Mouse (Mus musculus): ENCODE data around the gene P4ha1. TPM values are rescaled to one million over a fixed set of nuclear protein-coding genes. Genes with fewer than 3 reads are reported as not detected.

The P4ha1 gene
- polyA plus RNA-seq (2015; fragmentation: Nextera tagmentation; extraction: Ambion mirVana) = 57.9 and 58.8 TPM in 2 replicates

DNA sequence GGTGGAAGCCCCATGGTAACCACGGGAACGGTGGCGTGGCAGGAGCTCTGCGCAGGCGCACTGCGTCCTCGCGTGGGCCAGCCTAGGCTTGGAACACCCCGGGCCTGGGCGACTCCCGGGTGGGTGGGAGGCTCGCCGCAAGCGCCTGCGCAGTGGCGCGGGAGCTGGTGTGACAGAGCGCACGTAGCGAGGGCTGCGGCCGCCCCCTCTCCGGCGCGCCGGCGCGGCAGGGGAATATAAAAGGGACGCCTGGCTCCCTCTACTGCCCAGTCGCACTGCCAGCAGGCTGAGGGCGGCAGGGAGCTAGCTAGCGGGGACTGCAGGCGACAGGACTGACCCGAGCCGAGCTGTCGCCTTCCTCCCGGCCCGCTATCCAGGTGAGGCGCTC lies at the start of gene P4ha1:
Gene P4ha1 (plus strand): TSS at position 197 of the 388 bp plus-strand sequence.
- H3K9ac ChIP-seq (ENCODE audit: low read length) = peak within 1 kb of the TSS; percentile 86
- no peaks in the 10 kb centered on the region for H3K36me3 ChIP-seq (ENCODE audit: control insufficient read depth, insufficient read depth)
- peak; percentile 99 for ATAC-seq (replicated peaks; ENCODE audit: extremely low read depth, insufficient read depth, low FRiP score)
- H3K4me1 ChIP-seq (ENCODE audit: control insufficient read depth, insufficient read depth, low read length) = peaks cover 23% of the 10 kb centered on the region
- under 1% methylated on average over 39 of the region's 39 CpGs for WGBS
- H3K4me3 ChIP-seq (ENCODE audit: low read length) = peak within 1 kb of the TSS; percentile 82
- H3K27ac ChIP-seq (ENCODE audit: low read length) = peak within 1 kb of the TSS; percentile 96
- H3K27me3 ChIP-seq (ENCODE audit: control insufficient read depth, insufficient read depth, low read length) = no peaks in the 10 kb centered on the region
- H3K9me3 ChIP-seq (replicated peaks; ENCODE audit: control insufficient read depth, low read length) = no peaks in the 10 kb centered on the region
- peak within 1 kb of the TSS; percentile 68 for H3K4me2 ChIP-seq (ENCODE audit: low read depth, low read length)

DNA sequence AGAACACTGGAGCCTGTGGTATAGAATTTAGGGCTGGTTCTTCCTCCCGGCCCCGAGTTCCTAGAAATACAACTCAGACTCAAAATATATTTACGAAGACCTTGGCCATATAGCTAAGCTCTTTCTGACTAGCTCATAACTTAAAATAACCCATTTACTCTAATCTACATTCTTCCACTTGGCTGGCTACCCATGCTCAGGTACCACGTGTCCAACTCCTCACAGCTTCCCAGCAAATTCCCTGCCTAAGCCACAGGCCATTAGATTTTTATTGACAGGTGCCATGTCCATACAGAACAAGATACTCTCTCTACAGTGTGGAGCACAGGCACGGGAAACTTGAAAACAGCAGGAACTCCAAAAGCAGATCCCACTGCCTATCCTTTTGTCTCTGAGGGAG lies 47.4 kb upstream of the P4ha1 start:
- ATAC-seq (replicated peaks; ENCODE audit: extremely low read depth, insufficient read depth, low FRiP score) = no peak
- Histone ChIP-seq H3K4me1 (ENCODE audit: control insufficient read depth, insufficient read depth, low read length) (peaks cover 10% of the 10 kb centered on the region; the same call in 1 of the 2 replicates), H3K36me3 (ENCODE audit: control insufficient read depth, insufficient read depth) (no peaks in the 10 kb centered on the region), H3K9me3 (replicated peaks; ENCODE audit: control insufficient read depth, low read length) (no peaks in the 10 kb centered on the region), H3K27me3 (ENCODE audit: control insufficient read depth, insufficient read depth, low read length) (no peaks in the 10 kb centered on the region), H3K4me2 (ENCODE audit: low read depth, low read length) (no peak overlapping the region), H3K9ac (ENCODE audit: low read length) (no peak overlapping the region), H3K4me3 (ENCODE audit: low read length) (no peak overlapping the region), H3K27ac (ENCODE audit: low read length) (0 out of 2 replicates have a peak overlapping the region, but pooled peaks have one; percentile 35)
- 61% methylated on average over 5 of the region's 5 CpGs for WGBS

GRCm38 (mm10) chr10:59277116-59277515 lies 46.0 kb upstream of the P4ha1 start:
- Histone ChIP-seq H3K9me3 (replicated peaks; ENCODE audit: control insufficient read depth, low read length) (no peaks in the 10 kb centered on the region), H3K4me1 (ENCODE audit: control insufficient read depth, insufficient read depth, low read length) (peaks cover 10% of the 10 kb centered on the region; the same call in 1 of the 2 replicates), H3K9ac (ENCODE audit: low read length) (no peak overlapping the region), H3K36me3 (ENCODE audit: control insufficient read depth, insufficient read depth) (no peaks in the 10 kb centered on the region), H3K27ac (ENCODE audit: low read length) (no peak overlapping the region), H3K4me2 (ENCODE audit: low read depth, low read length) (no peak overlapping the region), H3K27me3 (ENCODE audit: control insufficient read depth, insufficient read depth, low read length) (no peaks in the 10 kb centered on the region), H3K4me3 (ENCODE audit: low read length) (no peak overlapping the region)
- ATAC-seq (replicated peaks; ENCODE audit: extremely low read depth, insufficient read depth, low FRiP score) = no peak
- 47% methylated on average over 10 of the region's 10 CpGs for WGBS

GRCm38 (mm10) chr10:59277729-59278475 lies 45.2 kb upstream of the P4ha1 start:
- H3K4me3 ChIP-seq (ENCODE audit: low read length) = no peak overlapping the region
- WGBS = 58% methylated on average over 5 of the region's 5 CpGs

DNA sequence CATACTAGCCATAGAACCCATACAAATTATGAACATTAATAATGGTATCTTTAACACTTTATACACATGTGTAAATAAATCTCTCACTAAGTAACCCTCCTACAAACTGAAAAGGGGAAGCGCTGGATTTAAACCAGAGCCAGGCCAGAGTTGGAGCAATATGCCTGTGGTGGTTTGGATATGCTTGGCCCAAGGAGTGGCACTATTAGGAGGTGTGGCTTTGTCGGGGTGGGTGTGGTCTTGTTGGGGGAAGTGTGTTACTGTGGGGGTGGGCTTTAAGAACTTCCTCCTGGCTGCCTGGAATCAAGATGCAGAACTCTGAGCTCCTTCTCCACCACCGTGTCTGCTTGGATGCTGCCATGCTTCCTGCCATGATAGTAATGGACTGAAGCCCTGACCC lies 39.9 kb upstream of the P4ha1 start:
- Histone ChIP-seq H3K4me2 (ENCODE audit: low read depth, low read length) (no peak overlapping the region), H3K27ac (ENCODE audit: low read length) (no peak overlapping the region), H3K4me3 (ENCODE audit: low read length) (no peak overlapping the region), H3K27me3 (ENCODE audit: control insufficient read depth, insufficient read depth, low read length) (no peaks in the 10 kb centered on the region), H3K9ac (ENCODE audit: low read length) (no peak overlapping the region), H3K36me3 (ENCODE audit: control insufficient read depth, insufficient read depth) (no peaks in the 10 kb centered on the region), H3K4me1 (ENCODE audit: control insufficient read depth, insufficient read depth, low read length) (no peaks in the 10 kb centered on the region), H3K9me3 (replicated peaks; ENCODE audit: control insufficient read depth, low read length) (no peaks in the 10 kb centered on the region)
- ATAC-seq (replicated peaks; ENCODE audit: extremely low read depth, insufficient read depth, low FRiP score) = no peak
- WGBS = 76% methylated on average over 3 of the region's 3 CpGs

More at GRCm38 (mm10) chr10:59277729-59278475, 45.2 kb upstream of the P4ha1 start:
- Histone ChIP-seq H3K36me3 (ENCODE audit: control insufficient read depth, insufficient read depth) (no peaks in the 10 kb centered on the region), H3K27me3 (ENCODE audit: control insufficient read depth, insufficient read depth, low read length) (no peaks in the 10 kb centered on the region), H3K27ac (ENCODE audit: low read length) (no peak overlapping the region), H3K9ac (ENCODE audit: low read length) (no peak overlapping the region), H3K4me2 (ENCODE audit: low read depth, low read length) (no peak overlapping the region), H3K4me1 (ENCODE audit: control insufficient read depth, insufficient read depth, low read length) (peaks cover 10% of the 10 kb centered on the region; the same call in 1 of the 2 replicates), H3K9me3 (replicated peaks; ENCODE audit: control insufficient read depth, low read length) (no peaks in the 10 kb centered on the region)
- ATAC-seq (replicated peaks; ENCODE audit: extremely low read depth, insufficient read depth, low FRiP score) = no peak

GRCm38 (mm10) chr10:59283749-59284148 lies 39.3 kb upstream of the P4ha1 start:
- ATAC-seq (replicated peaks; ENCODE audit: extremely low read depth, insufficient read depth, low FRiP score) = no peak
- no peak overlapping the region for H3K9ac ChIP-seq (ENCODE audit: low read length)
- no peak overlapping the region for H3K27ac ChIP-seq (ENCODE audit: low read length)
- H3K4me3 ChIP-seq (ENCODE audit: low read length) = no peak overlapping the region
- H3K36me3 ChIP-seq (ENCODE audit: control insufficient read depth, insufficient read depth) = no peaks in the 10 kb centered on the region
- H3K9me3 ChIP-seq (replicated peaks; ENCODE audit: control insufficient read depth, low read length) = no peaks in the 10 kb centered on the region
- no peaks in the 10 kb centered on the region for H3K27me3 ChIP-seq (ENCODE audit: control insufficient read depth, insufficient read depth, low read length)
- WGBS = 76% methylated on average over 1 of the region's 1 CpGs
- H3K4me1 ChIP-seq (ENCODE audit: control insufficient read depth, insufficient read depth, low read length) = no peaks in the 10 kb centered on the region
- H3K4me2 ChIP-seq (ENCODE audit: low read depth, low read length) = no peak overlapping the region

DNA sequence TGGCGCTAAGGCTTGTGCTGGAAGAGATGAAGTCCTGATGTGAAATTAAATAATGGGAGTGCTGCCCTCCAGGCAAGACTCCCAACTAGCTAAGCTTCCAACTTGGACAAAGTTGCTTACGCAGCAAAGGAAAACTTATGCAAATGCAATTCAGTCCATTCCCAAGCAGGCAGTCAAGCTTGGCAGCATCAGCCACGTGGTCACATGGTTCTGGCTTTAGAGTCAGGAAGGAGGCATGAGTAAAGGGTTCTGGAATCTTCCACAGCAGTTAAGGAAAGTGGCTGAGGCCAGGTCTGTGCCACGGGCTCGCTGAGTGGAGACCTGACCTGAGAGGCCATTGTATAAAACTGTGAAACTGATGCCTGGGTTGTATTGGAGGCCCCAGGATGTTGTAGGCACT lies 37.6 kb upstream of the P4ha1 start:
- 65% methylated on average over 5 of the region's 5 CpGs for WGBS
- no peaks in the 10 kb centered on the region for H3K9me3 ChIP-seq (replicated peaks; ENCODE audit: control insufficient read depth, low read length)
- no peaks in the 10 kb centered on the region for H3K27me3 ChIP-seq (ENCODE audit: control insufficient read depth, insufficient read depth, low read length)
- no peaks in the 10 kb centered on the region for H3K36me3 ChIP-seq (ENCODE audit: control insufficient read depth, insufficient read depth)
- H3K27ac ChIP-seq (ENCODE audit: low read length) = no peak overlapping the region
- no peak overlapping the region for H3K4me3 ChIP-seq (ENCODE audit: low read length)
- ATAC-seq (replicated peaks; ENCODE audit: extremely low read depth, insufficient read depth, low FRiP score) = no peak
- H3K9ac ChIP-seq (ENCODE audit: low read length) = no peak overlapping the region
- no peak overlapping the region for H3K4me2 ChIP-seq (ENCODE audit: low read depth, low read length)
- no peaks in the 10 kb centered on the region for H3K4me1 ChIP-seq (ENCODE audit: control insufficient read depth, insufficient read depth, low read length)

- WGBS = 34% methylated on average over 2 of the region's 2 CpGs
- H3K9me3 ChIP-seq (replicated peaks; ENCODE audit: control insufficient read depth, low read length) = no peaks in the 10 kb centered on the region
- ATAC-seq (replicated peaks; ENCODE audit: extremely low read depth, insufficient read depth, low FRiP score) = no peak
- no peak overlapping the region for H3K4me3 ChIP-seq (ENCODE audit: low read length)
- H3K4me2 ChIP-seq (ENCODE audit: low read depth, low read length) = no peak overlapping the region
- H3K4me1 ChIP-seq (ENCODE audit: control insufficient read depth, insufficient read depth, low read length) = no peaks in the 10 kb centered on the region
- H3K27ac ChIP-seq (ENCODE audit: low read length) = no peak overlapping the region
- no peaks in the 10 kb centered on the region for H3K36me3 ChIP-seq (ENCODE audit: control insufficient read depth, insufficient read depth)
- H3K27me3 ChIP-seq (ENCODE audit: control insufficient read depth, insufficient read depth, low read length) = no peaks in the 10 kb centered on the region
- no peak overlapping the region for H3K9ac ChIP-seq (ENCODE audit: low read length)
These were observed 35.8 kb upstream of the P4ha1 start for GRCm38 (mm10) chr10:59287251-59287650.

- no peaks in the 10 kb centered on the region for H3K9me3 ChIP-seq (replicated peaks; ENCODE audit: control insufficient read depth, low read length)
- H3K4me1 ChIP-seq (ENCODE audit: control insufficient read depth, insufficient read depth, low read length) = no peaks in the 10 kb centered on the region
- ATAC-seq (replicated peaks; ENCODE audit: extremely low read depth, insufficient read depth, low FRiP score) = no peak
- no peak overlapping the region for H3K4me3 ChIP-seq (ENCODE audit: low read length)
- H3K9ac ChIP-seq (ENCODE audit: low read length) = no peak overlapping the region
- 20% methylated on average over 3 of the region's 3 CpGs for WGBS
- no peaks in the 10 kb centered on the region for H3K36me3 ChIP-seq (ENCODE audit: control insufficient read depth, insufficient read depth)
- no peak overlapping the region for H3K4me2 ChIP-seq (ENCODE audit: low read depth, low read length)
- no peak overlapping the region for H3K27ac ChIP-seq (ENCODE audit: low read length)
- H3K27me3 ChIP-seq (ENCODE audit: control insufficient read depth, insufficient read depth, low read length) = no peaks in the 10 kb centered on the region
These were observed 35.4 kb upstream of the P4ha1 start for GRCm38 (mm10) chr10:59287662-59288061.

Data from heart, embryonic 16.5 days (tissue).